Mouse (Mus musculus): ENCODE measurements around the gene Hinfp. TPM values are rescaled to one million over a fixed set of nuclear protein-coding genes. Genes with fewer than 3 reads are reported as not detected.
A peak's percentile ranks its signal among the peaks of the same experiment; 100 is the strongest.

The Hinfp gene
- polyA plus RNA-seq, 1 experiment from 2014 or later = 14.9 TPM

- Histone ChIP-seq H3K27ac (no peak overlapping the region), H3K9ac (ENCODE audit: low read depth, low read length) (no peak overlapping the region), H3K4me2 (ENCODE audit: low read length) (no peak overlapping the region), H3K9me3 (replicated peaks; ENCODE audit: low read length) (no peaks in the 10 kb centered on the region), H3K36me3 (ENCODE audit: insufficient read depth, low read length) (no peaks in the 10 kb centered on the region), H3K4me3 (replicated peaks; ENCODE audit: low read depth, low read length) (no peak overlapping the region), H3K4me1 (replicated peaks; ENCODE audit: insufficient read depth, low read length) (0 out of 2 replicates have a peak, but pooled peaks cover 8% of the 10 kb centered on the region), H3K27me3 (ENCODE audit: insufficient read depth, low read length) (no peaks in the 10 kb centered on the region)
- no peak for ATAC-seq (replicated peaks; ENCODE audit: low FRiP score, low read depth)
- DNase-seq (ENCODE audit: low spot score) = no peak
- TF ChIP-seq CTCF (IDR thresholded peaks at IDR 0.05; ENCODE audit: low read depth) = peak; percentile 65
- 88% methylated on average over 3 of the region's 3 CpGs for WGBS
Measured at GRCm38 (mm10) chr9:44269077-44269476, 36.4 kb downstream of the Hinfp start.

- H3K27me3 ChIP-seq (ENCODE audit: insufficient read depth, low read length) = no peaks in the 10 kb centered on the region
- H3K27ac ChIP-seq = peak within 1 kb of the TSS; percentile 70
- no peak for DNase-seq (ENCODE audit: low spot score)
- peak within 1 kb of the TSS; percentile 83 for H3K9ac ChIP-seq (ENCODE audit: low read depth, low read length)
- no peaks in the 10 kb centered on the region for H3K9me3 ChIP-seq (replicated peaks; ENCODE audit: low read length)
- peak within 1 kb of the TSS; percentile 51 for H3K4me3 ChIP-seq (replicated peaks; ENCODE audit: low read depth, low read length)
- WGBS = 75% methylated on average over 6 of the region's 6 CpGs
- 0 out of 2 replicates have a peak, but pooled peaks cover 8% of the 10 kb centered on the region for H3K4me1 ChIP-seq (replicated peaks; ENCODE audit: insufficient read depth, low read length)
- no peaks in the 10 kb centered on the region for H3K36me3 ChIP-seq (ENCODE audit: insufficient read depth, low read length)
- no peak for ATAC-seq (replicated peaks; ENCODE audit: low FRiP score, low read depth)
- peak within 1 kb of the TSS; percentile 87 for H3K4me2 ChIP-seq (ENCODE audit: low read length)
- TF ChIP-seq CTCF (IDR thresholded peaks at IDR 0.05; ENCODE audit: low read depth) = no peak
Measured at GRCm38 (mm10) chr9:44268432-44268831, 37.0 kb downstream of the Hinfp start, which contains the start of gene Nlrx1. TSS of gene Nlrx1 (minus strand) at chr9:44268599.

GRCm38 (mm10) chr9:44268027-44268360, 37.5 kb downstream of the Hinfp start:
- H3K27me3 ChIP-seq (ENCODE audit: insufficient read depth, low read length) = no peaks in the 10 kb centered on the region
- H3K27ac ChIP-seq = peak overlapping the region; percentile 70
- H3K4me2 ChIP-seq (ENCODE audit: low read length) = peak overlapping the region; percentile 87
- peak overlapping the region; percentile 83 for H3K9ac ChIP-seq (ENCODE audit: low read depth, low read length)
- ATAC-seq (replicated peaks; ENCODE audit: low FRiP score, low read depth) = peak; percentile 85
- DNase-seq (ENCODE audit: low spot score) = peak; percentile 90
- peak; percentile 75 for TF ChIP-seq CTCF (IDR thresholded peaks at IDR 0.05; ENCODE audit: low read depth)
- peak overlapping the region; percentile 51 for H3K4me3 ChIP-seq (replicated peaks; ENCODE audit: low read depth, low read length)
- no peaks in the 10 kb centered on the region for H3K9me3 ChIP-seq (replicated peaks; ENCODE audit: low read length)
- WGBS = 4% methylated on average over 28 of the region's 28 CpGs
- H3K36me3 ChIP-seq (ENCODE audit: insufficient read depth, low read length) = no peaks in the 10 kb centered on the region
- H3K4me1 ChIP-seq (replicated peaks; ENCODE audit: insufficient read depth, low read length) = 0 out of 2 replicates have a peak, but pooled peaks cover 8% of the 10 kb centered on the region

- H3K9me3 ChIP-seq (replicated peaks; ENCODE audit: low read length) = no peaks in the 10 kb centered on the region
- peak overlapping the region; percentile 87 for H3K4me2 ChIP-seq (ENCODE audit: low read length)
- DNase-seq (ENCODE audit: low spot score) (peak; percentile 42), ATAC-seq (replicated peaks; ENCODE audit: low FRiP score, low read depth) (no peak; the same call in 1 of the 2 replicates)
- TF ChIP-seq CTCF (IDR thresholded peaks at IDR 0.05; ENCODE audit: low read depth) = peak; percentile 38; the same call in 1 of the 2 replicates
- H3K27ac ChIP-seq = peak overlapping the region; percentile 70
- 0 out of 2 replicates have a peak, but pooled peaks cover 8% of the 10 kb centered on the region for H3K4me1 ChIP-seq (replicated peaks; ENCODE audit: insufficient read depth, low read length)
- peak overlapping the region; percentile 83 for H3K9ac ChIP-seq (ENCODE audit: low read depth, low read length)
- WGBS = 9% methylated on average over 23 of the region's 23 CpGs
- H3K36me3 ChIP-seq (ENCODE audit: insufficient read depth, low read length) = no peaks in the 10 kb centered on the region
- H3K4me3 ChIP-seq (replicated peaks; ENCODE audit: low read depth, low read length) = peak overlapping the region; percentile 51
- H3K27me3 ChIP-seq (ENCODE audit: insufficient read depth, low read length) = no peaks in the 10 kb centered on the region
Measured at GRCm38 (mm10) chr9:44267319-44268026, 38.0 kb downstream of the Hinfp start.

- DNase-seq (ENCODE audit: low spot score) (no peak), ATAC-seq (replicated peaks; ENCODE audit: low FRiP score, low read depth) (no peak)
- H3K36me3 ChIP-seq (ENCODE audit: insufficient read depth, low read length) = no peaks in the 10 kb centered on the region
- H3K9me3 ChIP-seq (replicated peaks; ENCODE audit: low read length) = no peaks in the 10 kb centered on the region
- H3K27ac ChIP-seq = 0 out of 2 replicates have a peak overlapping the region, but pooled peaks have one; percentile 70
- H3K27me3 ChIP-seq (ENCODE audit: insufficient read depth, low read length) = no peaks in the 10 kb centered on the region
- no peak for TF ChIP-seq CTCF (IDR thresholded peaks at IDR 0.05; ENCODE audit: low read depth)
- 0 out of 2 replicates have a peak overlapping the region, but pooled peaks have one; percentile 83 for H3K9ac ChIP-seq (ENCODE audit: low read depth, low read length)
- peak overlapping the region; percentile 87 for H3K4me2 ChIP-seq (ENCODE audit: low read length)
- no peak overlapping the region for H3K4me3 ChIP-seq (replicated peaks; ENCODE audit: low read depth, low read length)
- 0 out of 2 replicates have a peak, but pooled peaks cover 8% of the 10 kb centered on the region for H3K4me1 ChIP-seq (replicated peaks; ENCODE audit: insufficient read depth, low read length)
- WGBS = 65% methylated on average over 8 of the region's 8 CpGs
Measured at GRCm38 (mm10) chr9:44266478-44267226, 38.8 kb downstream of the Hinfp start.

GRCm38 (mm10) chr9:44261388-44261787, 44.1 kb downstream of the Hinfp start:
- ATAC-seq (replicated peaks; ENCODE audit: low FRiP score, low read depth) (no peak), DNase-seq (ENCODE audit: low spot score) (no peak)
- 87% methylated on average over 14 of the region's 14 CpGs for WGBS
- Histone ChIP-seq H3K27ac (no peak overlapping the region), H3K36me3 (ENCODE audit: insufficient read depth, low read length) (no peaks in the 10 kb centered on the region), H3K4me2 (ENCODE audit: low read length) (no peak overlapping the region), H3K9me3 (replicated peaks; ENCODE audit: low read length) (no peaks in the 10 kb centered on the region), H3K9ac (ENCODE audit: low read depth, low read length) (no peak overlapping the region), H3K4me3 (replicated peaks; ENCODE audit: low read depth, low read length) (no peak overlapping the region), H3K27me3 (ENCODE audit: insufficient read depth, low read length) (no peaks in the 10 kb centered on the region), H3K4me1 (replicated peaks; ENCODE audit: insufficient read depth, low read length) (no peaks in the 10 kb centered on the region)
- no peak for TF ChIP-seq CTCF (IDR thresholded peaks at IDR 0.05; ENCODE audit: low read depth)
